Mouse (Mus musculus): ENCODE results near the gene Wdr95. TPM values are rescaled to one million over a fixed set of nuclear protein-coding genes. Genes with fewer than 3 reads are reported as not detected.
A peak's percentile ranks its signal among the peaks of the same experiment; 100 is the strongest.
"Not testable (repeated sequence)": the region's sequence is repeated elsewhere in the genome, so short reads cannot be mapped to it uniquely, and the experiment has no call there.

Gene Wdr95
- polyA plus RNA-seq, 1 experiment: 0.29 TPM

GRCm38 (mm10) chr5:149523856-149524241 is 4.6 kb upstream of the Wdr95 start:
- TF ChIP-seq USF1 (IDR thresholded peaks at IDR 0.05; ENCODE audit: low read depth): no peak
- TF ChIP-seq CTCF (IDR thresholded peaks at IDR 0.05; ENCODE audit: control insufficient read depth, insufficient read depth, insufficient read length): no peak
- TF ChIP-seq MYOG (IDR thresholded peaks at IDR 0.05; ENCODE audit: control insufficient read depth, extremely low read depth, insufficient read length): no peak
- TF ChIP-seq MAX (IDR thresholded peaks at IDR 0.05): no peak
- H3ac ChIP-seq (ENCODE audit: control insufficient read depth, insufficient read length, low read depth): no peak overlapping the region
- no peak overlapping the region for H3K4me3 ChIP-seq (ENCODE audit: insufficient read depth, poor library complexity, severe bottlenecking)
- no peaks in the 10 kb centered on the region for H3K79me3 ChIP-seq (ENCODE audit: low read depth)
- H3K27me3 ChIP-seq (ENCODE audit: control insufficient read depth, insufficient read depth, insufficient read length): no peaks in the 10 kb centered on the region
- H3K79me2 ChIP-seq (ENCODE audit: control insufficient read depth, insufficient read depth): no peaks in the 10 kb centered on the region
- H3K36me3 ChIP-seq (ENCODE audit: control insufficient read depth, insufficient read depth): no peaks in the 10 kb centered on the region

- H3K27me3 ChIP-seq (ENCODE audit: control insufficient read depth, insufficient read depth, insufficient read length): no peaks in the 10 kb centered on the region
- TF ChIP-seq CTCF (IDR thresholded peaks at IDR 0.05; ENCODE audit: control insufficient read depth, insufficient read depth, insufficient read length): peak; percentile 76
- TF ChIP-seq MYOG (IDR thresholded peaks at IDR 0.05; ENCODE audit: control insufficient read depth, extremely low read depth, insufficient read length): no peak
- TF ChIP-seq USF1 (IDR thresholded peaks at IDR 0.05; ENCODE audit: low read depth): no peak
- TF ChIP-seq FOSL1 (IDR thresholded peaks at IDR 0.05; ENCODE audit: insufficient read depth, low read length, poor library complexity, severe bottlenecking): no peak
- peak; percentile 60 for TF ChIP-seq MAX (IDR thresholded peaks at IDR 0.05)
- TF ChIP-seq CEBPB (IDR thresholded peaks at IDR 0.05; ENCODE audit: low read depth): no peak
- TF ChIP-seq MYOD1 (IDR thresholded peaks at IDR 0.05; ENCODE audit: control insufficient read depth, insufficient read length, low read depth): no peak
- no peak overlapping the region for H3K4me3 ChIP-seq (ENCODE audit: insufficient read depth, poor library complexity, severe bottlenecking)
- H3ac ChIP-seq (ENCODE audit: control insufficient read depth, insufficient read length, low read depth): no peak overlapping the region
- no peaks in the 10 kb centered on the region for H3K79me2 ChIP-seq (ENCODE audit: control insufficient read depth, insufficient read depth)
- no peaks in the 10 kb centered on the region for H3K36me3 ChIP-seq (ENCODE audit: control insufficient read depth, insufficient read depth)
- H3K79me3 ChIP-seq (ENCODE audit: low read depth): no peaks in the 10 kb centered on the region
These were observed 4.1 kb upstream of the Wdr95 start for GRCm38 (mm10) chr5:149524242-149524858.

- TF ChIP-seq CTCF (IDR thresholded peaks at IDR 0.05; ENCODE audit: control insufficient read depth, insufficient read depth, insufficient read length) (peak; percentile 1), USF1 (IDR thresholded peaks at IDR 0.05; ENCODE audit: low read depth) (no peak)
- Histone ChIP-seq H3K79me2 (ENCODE audit: control insufficient read depth, insufficient read depth) (no peaks in the 10 kb centered on the region), H3K4me3 (ENCODE audit: insufficient read depth, poor library complexity, severe bottlenecking) (no peak overlapping the region), H3K36me3 (ENCODE audit: control insufficient read depth, insufficient read depth) (no peaks in the 10 kb centered on the region), H3ac (ENCODE audit: control insufficient read depth, insufficient read length, low read depth) (no peak overlapping the region), H3K27me3 (ENCODE audit: control insufficient read depth, insufficient read depth, insufficient read length) (no peaks in the 10 kb centered on the region), H3K79me3 (ENCODE audit: low read depth) (no peaks in the 10 kb centered on the region)
These were observed 3.3 kb upstream of the Wdr95 start for GRCm38 (mm10) chr5:149525055-149525785.

- no peaks in the 10 kb centered on the region for H3K79me2 ChIP-seq (ENCODE audit: control insufficient read depth, insufficient read depth)
- TF ChIP-seq CTCF (IDR thresholded peaks at IDR 0.05; ENCODE audit: control insufficient read depth, insufficient read depth, insufficient read length): no peak
- TF ChIP-seq MYOG (IDR thresholded peaks at IDR 0.05; ENCODE audit: control insufficient read depth, extremely low read depth, insufficient read length): no peak
- no peak for TF ChIP-seq USF1 (IDR thresholded peaks at IDR 0.05; ENCODE audit: low read depth)
- TF ChIP-seq MAX (IDR thresholded peaks at IDR 0.05): no peak
- no peak for TF ChIP-seq MYOD1 (IDR thresholded peaks at IDR 0.05; ENCODE audit: control insufficient read depth, insufficient read length, low read depth)
- TF ChIP-seq CEBPB (IDR thresholded peaks at IDR 0.05; ENCODE audit: low read depth): no peak
- no peak for TF ChIP-seq FOSL1 (IDR thresholded peaks at IDR 0.05; ENCODE audit: insufficient read depth, low read length, poor library complexity, severe bottlenecking)
- no peak overlapping the region for H3K4me3 ChIP-seq (ENCODE audit: insufficient read depth, poor library complexity, severe bottlenecking)
- no peaks in the 10 kb centered on the region for H3K79me3 ChIP-seq (ENCODE audit: low read depth)
- no peak overlapping the region for H3ac ChIP-seq (ENCODE audit: control insufficient read depth, insufficient read length, low read depth)
- H3K27me3 ChIP-seq (ENCODE audit: control insufficient read depth, insufficient read depth, insufficient read length): no peaks in the 10 kb centered on the region
- no peaks in the 10 kb centered on the region for H3K36me3 ChIP-seq (ENCODE audit: control insufficient read depth, insufficient read depth)
These were observed 2.0 kb upstream of the Wdr95 start for GRCm38 (mm10) chr5:149526467-149526951.

GRCm38 (mm10) chr5:149527292-149527691 is 1.2 kb upstream of the Wdr95 start:
- not testable (repeated sequence) for H3K79me2 ChIP-seq (ENCODE audit: control insufficient read depth, insufficient read depth); H3K36me3 ChIP-seq (ENCODE audit: control insufficient read depth, insufficient read depth); H3K4me3 ChIP-seq (ENCODE audit: insufficient read depth, poor library complexity, severe bottlenecking); H3K27me3 ChIP-seq (ENCODE audit: control insufficient read depth, insufficient read depth, insufficient read length); H3K79me3 ChIP-seq (ENCODE audit: low read depth); H3ac ChIP-seq (ENCODE audit: control insufficient read depth, insufficient read length, low read depth)

DNA sequence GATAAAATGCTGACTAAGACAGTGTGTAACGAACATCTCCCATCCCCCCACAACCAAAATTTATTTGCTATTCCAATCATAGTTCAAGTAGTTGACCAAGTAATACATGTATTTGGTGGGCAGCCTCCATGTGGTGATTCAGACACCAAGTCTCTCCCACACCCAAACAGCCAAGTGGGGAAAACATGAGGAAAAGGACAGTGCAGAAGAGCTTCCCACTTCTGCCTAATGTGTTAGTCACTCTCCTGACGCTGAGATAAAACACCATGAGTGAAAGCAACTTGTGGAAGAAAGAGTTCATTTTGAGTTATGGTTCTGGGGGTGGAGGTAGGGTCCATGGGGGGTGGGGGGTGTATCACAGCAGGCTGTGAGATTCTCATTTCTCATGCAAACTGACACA is 5.4 kb downstream of the Wdr95 start:
- Histone ChIP-seq H3K4me3 (ENCODE audit: insufficient read depth, poor library complexity, severe bottlenecking) (no peak overlapping the region), H3K27me3 (ENCODE audit: control insufficient read depth, insufficient read depth, insufficient read length) (no peaks in the 10 kb centered on the region), H3K79me3 (ENCODE audit: low read depth) (no peaks in the 10 kb centered on the region), H3K36me3 (ENCODE audit: control insufficient read depth, insufficient read depth) (no peaks in the 10 kb centered on the region), H3ac (ENCODE audit: control insufficient read depth, insufficient read length, low read depth) (no peak overlapping the region), H3K79me2 (ENCODE audit: control insufficient read depth, insufficient read depth) (no peaks in the 10 kb centered on the region)
- TF ChIP-seq MYOG (IDR thresholded peaks at IDR 0.05; ENCODE audit: control insufficient read depth, extremely low read depth, insufficient read length): no peak
- no peak for TF ChIP-seq CEBPB (IDR thresholded peaks at IDR 0.05; ENCODE audit: low read depth)
- no peak for TF ChIP-seq MAX (IDR thresholded peaks at IDR 0.05)
- no peak for TF ChIP-seq FOSL1 (IDR thresholded peaks at IDR 0.05; ENCODE audit: insufficient read depth, low read length, poor library complexity, severe bottlenecking)
- no peak for TF ChIP-seq USF1 (IDR thresholded peaks at IDR 0.05; ENCODE audit: low read depth)
- TF ChIP-seq CTCF (IDR thresholded peaks at IDR 0.05; ENCODE audit: control insufficient read depth, insufficient read depth, insufficient read length): no peak
- no peak for TF ChIP-seq MYOD1 (IDR thresholded peaks at IDR 0.05; ENCODE audit: control insufficient read depth, insufficient read length, low read depth)
